Mouse (Mus musculus): Measurements from ENCODE around the gene Abcb9. TPM values are rescaled to one million over a fixed set of nuclear protein-coding genes. Genes with fewer than 3 reads are reported as not detected.

The Abcb9 gene
- total RNA-seq (2021), result 10 to 100 TPM; 30.6 to 33.4 TPM
- long read RNA-seq, transcript Abcb9-201 (12 exons, 3,661 nt), result major isoform, 43 of 67 reads
- long read RNA-seq, partial matches to known transcripts, result 15 of 67 reads
- long read RNA-seq, other reads (novel, unspliced or antisense), result 8 of 67 reads

GRCm38 (mm10) chr5:124095596-124096232, at the start of gene Abcb9:
TSS of gene Abcb9 (minus strand) at chr5:124095798.
- peak; percentile 95 to 97 for DNase-seq (ENCODE audit: low spot score in 2 of 2)

- no peak for DNase-seq (ENCODE audit: low spot score in 2 of 2)
Measured at GRCm38 (mm10) chr5:124138066-124138465, 42.5 kb upstream of the Abcb9 start.

- DNase-seq (ENCODE audit: low spot score in 2 of 2), result no peak
Measured at GRCm38 (mm10) chr5:124134261-124134660, 38.7 kb upstream of the Abcb9 start.

GRCm38 (mm10) chr5:124125093-124125492, 29.5 kb upstream of the Abcb9 start:
- DNase-seq (ENCODE audit: low spot score in 2 of 2), result no peak

- no peak for DNase-seq (ENCODE audit: low spot score in 2 of 2)
Measured at GRCm38 (mm10) chr5:124122357-124122756, 26.8 kb upstream of the Abcb9 start.

GRCm38 (mm10) chr5:124119204-124119603, 23.6 kb upstream of the Abcb9 start:
- no peak for DNase-seq (ENCODE audit: low spot score in 2 of 2)

GRCm38 (mm10) chr5:124115990-124116845, 20.6 kb upstream of the Abcb9 start, which contains the start of gene Arl6ip4:
TSS of gene Arl6ip4 (plus strand) at chr5:124116089.
- DNase-seq (ENCODE audit: low spot score in 2 of 2), result peak; percentile 77 to 81

GRCm38 (mm10) chr5:124115531-124115930, 19.9 kb upstream of the Abcb9 start:
- no peak for DNase-seq (ENCODE audit: low spot score in 2 of 2)

DNA sequence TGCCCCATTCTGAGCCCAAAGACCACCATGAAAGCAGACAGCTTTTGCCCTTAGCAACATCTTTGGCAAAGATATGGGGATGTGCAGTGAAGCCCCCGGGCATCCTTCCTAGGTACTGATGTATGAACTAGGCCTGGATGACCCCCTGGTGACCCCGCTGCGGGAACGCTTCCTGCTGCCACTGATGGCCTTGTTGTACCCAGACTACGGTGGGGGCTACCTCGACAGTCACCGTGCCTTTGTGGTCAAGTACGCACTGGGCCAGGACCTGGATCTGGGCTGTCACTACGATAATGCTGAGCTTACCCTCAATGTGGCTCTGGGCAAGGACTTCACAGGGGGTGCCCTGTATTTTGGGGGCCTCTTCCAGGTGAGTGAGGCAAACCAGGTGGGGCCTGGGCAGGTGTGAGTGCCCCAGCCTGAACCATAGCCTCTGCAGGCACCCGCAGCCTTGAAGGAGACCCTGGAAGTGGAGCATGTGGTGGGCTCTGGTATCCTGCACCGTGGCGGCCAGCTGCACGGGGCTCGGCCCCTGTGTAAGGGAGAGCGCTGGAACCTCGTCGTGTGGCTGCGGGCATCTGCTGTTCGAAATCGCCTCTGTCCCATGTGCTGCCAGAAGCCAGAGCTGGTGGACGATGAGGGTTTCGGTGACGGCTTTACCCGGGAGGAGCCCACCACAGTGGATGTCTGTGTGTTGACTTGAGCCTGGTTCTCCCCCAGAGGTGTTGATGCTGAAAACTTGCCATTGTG, 18.9 kb upstream of the Abcb9 start:
- DNase-seq (ENCODE audit: low spot score in 2 of 2), result no peak

- peak; percentile 66 to 72 for DNase-seq (ENCODE audit: low spot score in 2 of 2)
Measured at GRCm38 (mm10) chr5:124113030-124113429, 17.4 kb upstream of the Abcb9 start.

GRCm38 (mm10) chr5:124112531-124112930, 16.9 kb upstream of the Abcb9 start:
- DNase-seq (ENCODE audit: low spot score in 2 of 2), result no peak

DNA sequence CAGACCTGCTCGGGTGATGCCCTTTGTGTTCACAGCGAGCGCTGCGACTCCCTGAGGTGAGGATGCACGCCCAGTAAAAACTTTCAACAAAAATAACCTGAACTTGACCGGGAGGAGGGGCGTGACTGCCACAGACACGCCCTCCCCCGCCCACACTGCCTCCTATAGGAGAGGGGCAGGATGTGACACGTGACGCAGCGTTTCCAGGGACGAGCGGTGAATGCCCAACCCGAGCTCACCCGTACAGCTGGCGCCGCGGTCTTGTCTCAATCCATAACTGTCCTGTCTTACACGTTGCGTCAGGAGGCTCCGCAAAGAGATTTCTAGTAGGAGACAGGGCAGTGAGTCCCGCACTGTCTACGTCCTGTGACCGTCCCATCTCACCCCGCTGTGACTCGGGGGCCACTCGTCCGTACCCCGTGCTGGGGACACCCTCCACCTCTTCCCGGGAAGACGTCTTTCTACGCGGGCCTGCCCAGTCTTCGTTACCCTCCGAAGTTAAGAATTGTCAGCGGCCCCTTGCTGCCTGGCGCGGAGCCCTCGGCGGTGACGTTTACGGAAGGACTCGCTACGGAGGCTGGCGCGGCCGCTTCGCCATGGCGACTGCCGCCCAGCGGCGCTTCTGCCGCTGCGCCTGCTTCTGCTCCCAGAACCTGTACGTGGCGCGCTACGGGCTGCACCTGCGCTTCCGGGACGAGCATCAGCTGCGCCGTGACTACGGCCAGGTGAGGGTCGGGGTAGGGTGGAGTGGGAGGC, 16.3 kb upstream of the Abcb9 start, which contains the start of gene Ogfod2:
Ogfod2 (plus strand) TSS at position 556 of the 756 bp plus-strand sequence.
- DNase-seq (ENCODE audit: low spot score in 2 of 2), result peak; percentile 89 to 95

- no peak for DNase-seq (ENCODE audit: low spot score in 2 of 2)
Measured at GRCm38 (mm10) chr5:124111077-124111741, 15.6 kb upstream of the Abcb9 start.

DNA sequence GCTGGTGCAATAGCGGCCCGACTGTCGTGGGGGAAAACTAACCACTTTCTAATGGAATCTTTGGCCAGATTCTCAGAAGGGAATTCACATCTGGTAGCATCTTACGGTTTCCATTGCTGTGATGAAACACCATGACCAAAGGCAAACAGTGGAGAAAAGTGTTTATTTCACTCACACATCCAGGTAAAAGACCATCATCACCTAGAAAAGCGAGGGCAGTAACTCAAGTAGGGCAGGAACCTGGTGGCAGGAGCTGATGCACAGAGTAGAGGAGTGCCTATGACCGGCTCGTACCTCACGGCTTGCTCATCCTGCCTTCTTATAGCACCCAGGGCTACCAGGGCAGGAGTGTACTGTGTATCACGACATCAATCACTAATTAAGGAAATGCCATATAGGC, 8.0 kb upstream of the Abcb9 start:
- no peak for DNase-seq (ENCODE audit: low spot score in 2 of 2)

DNA sequence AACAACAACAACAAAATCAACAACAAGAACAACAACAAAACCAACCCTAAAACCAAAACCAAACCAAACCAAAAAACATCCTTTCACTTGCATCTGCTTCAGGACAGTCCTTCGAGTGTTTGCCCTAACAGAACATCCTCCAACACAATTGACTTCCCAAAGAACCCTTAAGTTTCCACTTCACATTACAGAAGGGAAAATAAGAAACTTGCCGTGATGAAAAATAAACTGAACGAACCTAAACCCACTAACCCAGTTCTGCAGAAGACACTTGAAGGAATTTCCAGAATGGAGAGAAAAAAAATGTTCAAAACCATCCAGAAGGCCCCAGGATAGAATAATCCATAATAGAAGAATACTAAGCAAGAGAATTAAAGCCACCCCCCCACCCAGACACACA, 7.4 kb upstream of the Abcb9 start:
- DNase-seq (ENCODE audit: low spot score in 2 of 2), result no peak

- DNase-seq (ENCODE audit: low spot score in 2 of 2), result no peak
Measured at GRCm38 (mm10) chr5:124102326-124102725, 6.7 kb upstream of the Abcb9 start.

- no peak for DNase-seq (ENCODE audit: low spot score in 2 of 2)
Measured at GRCm38 (mm10) chr5:124100128-124101044, 4.8 kb upstream of the Abcb9 start.

DNA sequence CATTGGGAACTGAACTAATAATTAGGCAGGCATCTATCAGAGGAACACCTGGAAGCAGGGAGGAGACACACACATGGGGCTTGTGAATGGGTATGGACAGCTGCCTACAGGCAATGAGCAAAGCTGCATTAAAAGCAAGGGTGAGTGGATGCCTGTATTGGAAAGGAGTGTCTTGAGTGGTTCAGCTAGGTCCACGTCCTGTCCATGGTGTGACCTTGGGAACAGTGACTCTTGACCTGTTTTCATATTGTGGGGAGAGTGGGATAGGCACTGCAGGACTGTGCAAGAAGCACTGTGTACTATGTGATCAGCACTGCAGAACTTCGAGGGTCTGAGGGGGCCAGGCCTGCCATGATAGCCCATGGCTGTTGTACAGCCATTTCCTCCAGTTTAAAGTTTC, 3.3 kb upstream of the Abcb9 start:
- no peak for DNase-seq (ENCODE audit: low spot score in 2 of 2)

DNA sequence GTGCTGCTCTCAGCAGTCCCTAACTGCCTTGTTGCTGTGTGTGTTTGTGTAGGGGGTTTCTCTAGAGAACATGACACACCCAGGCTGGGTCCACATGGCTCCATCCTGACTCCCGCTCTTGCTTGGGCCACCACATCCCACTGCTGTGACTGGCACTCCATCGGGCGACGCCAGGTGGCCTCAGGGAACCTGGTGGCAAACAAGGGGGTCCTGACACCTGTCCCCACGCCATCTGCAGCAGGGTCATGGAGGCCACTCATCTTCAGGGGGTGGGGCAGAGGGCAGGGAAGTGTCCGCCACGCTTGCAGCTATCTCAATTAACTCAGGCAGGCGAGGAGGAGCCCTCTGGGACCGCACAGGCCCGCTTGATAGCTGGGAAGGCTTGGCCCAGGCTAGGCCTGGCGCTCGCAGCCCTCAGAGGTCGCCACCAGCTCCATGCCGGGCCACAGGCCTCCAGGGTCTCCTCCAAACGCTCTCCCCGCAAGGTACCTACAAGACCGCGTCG, 469 bp downstream of the Abcb9 start:
- DNase-seq (ENCODE audit: low spot score in 2 of 2), result no peak
